Mouse (Mus musculus): ENCODE data around the gene Il22ra1.
"Not testable (repeated sequence)": the region's sequence is repeated elsewhere in the genome, so short reads cannot be mapped to it uniquely, and the experiment has no call there.

Gene Il22ra1

GRCm38 (mm10) chr4:135727817-135728216, at the start of gene Il22ra1:
Il22ra1 (plus strand) TSS chr4:135728172.
- CTCF ChIA-PET, result no interaction called here

GRCm38 (mm10) chr4:135679316-135679715, 48.7 kb upstream of the Il22ra1 start:
- CTCF ChIA-PET, result no interaction called here

GRCm38 (mm10) chr4:135681789-135682188, 46.2 kb upstream of the Il22ra1 start:
- CTCF ChIA-PET, result no interaction called here

- CTCF ChIA-PET, result no interaction called here
Observed at GRCm38 (mm10) chr4:135683553-135683952, 44.4 kb upstream of the Il22ra1 start.

- CTCF ChIA-PET, result no interaction called here
Observed at GRCm38 (mm10) chr4:135684731-135685130, 43.2 kb upstream of the Il22ra1 start.

- CTCF ChIA-PET, result interaction anchor here (0.7 kb wide), 1 partner anchor 12 kb away, joined by 3 read pairs; no protein-coding TSS in a partner anchor
Observed at GRCm38 (mm10) chr4:135685906-135686567, 41.9 kb upstream of the Il22ra1 start, which contains the start of gene Ifnlr1. Ifnlr1 (plus strand) TSS chr4:135686287.

GRCm38 (mm10) chr4:135686568-135686953, 41.4 kb upstream of the Il22ra1 start:
- CTCF ChIA-PET, result interaction anchor here (0.6 to 1.1 kb wide), 2 partner anchors 22 to 32 kb away, joined by 3 to 4 read pairs; no protein-coding TSS in a partner anchor

- CTCF ChIA-PET, result no interaction called here
Observed at GRCm38 (mm10) chr4:135689797-135690196, 38.2 kb upstream of the Il22ra1 start.

GRCm38 (mm10) chr4:135690241-135690640, 37.7 kb upstream of the Il22ra1 start:
- CTCF ChIA-PET, result no interaction called here

GRCm38 (mm10) chr4:135692916-135693315, 35.1 kb upstream of the Il22ra1 start:
- CTCF ChIA-PET, result no interaction called here

- CTCF ChIA-PET, result interaction anchor here (1.7 kb wide), 1 partner anchor 10 kb away, joined by 5 read pairs; no protein-coding TSS in a partner anchor
Observed at GRCm38 (mm10) chr4:135698498-135698897, 29.5 kb upstream of the Il22ra1 start.

- CTCF ChIA-PET, result no interaction called here
Observed at GRCm38 (mm10) chr4:135703497-135703896, 24.5 kb upstream of the Il22ra1 start.

- CTCF ChIA-PET, result no interaction called here
Observed at GRCm38 (mm10) chr4:135704016-135704415, 24.0 kb upstream of the Il22ra1 start.

GRCm38 (mm10) chr4:135706045-135706444, 21.9 kb upstream of the Il22ra1 start:
- CTCF ChIA-PET, result no interaction called here

- CTCF ChIA-PET, result interaction anchor here (0.6 to 1.4 kb wide), 3 partner anchors 10 to 134 kb away, joined by 3 to 5 read pairs (median 4); no protein-coding TSS in a partner anchor
Observed at GRCm38 (mm10) chr4:135709072-135709564, 18.9 kb upstream of the Il22ra1 start.

GRCm38 (mm10) chr4:135709621-135710020, 18.4 kb upstream of the Il22ra1 start:
- CTCF ChIA-PET, result interaction anchor here (0.7 to 1.4 kb wide), 2 partner anchors 10 to 43 kb away, joined by 5 to 11 read pairs; no protein-coding TSS in a partner anchor

GRCm38 (mm10) chr4:135710392-135710791, 17.6 kb upstream of the Il22ra1 start:
- CTCF ChIA-PET, result interaction anchor here (0.7 kb wide), 1 partner anchor 43 kb away, joined by 11 read pairs; no protein-coding TSS in a partner anchor

- CTCF ChIA-PET, result no interaction called here
Observed at GRCm38 (mm10) chr4:135714776-135715175, 13.2 kb upstream of the Il22ra1 start.

GRCm38 (mm10) chr4:135716438-135716837, 11.5 kb upstream of the Il22ra1 start:
- CTCF ChIA-PET, result not testable (repeated sequence)

- CTCF ChIA-PET, result no interaction called here
Observed at GRCm38 (mm10) chr4:135722540-135723290, 5.3 kb upstream of the Il22ra1 start.

GRCm38 (mm10) chr4:135726416-135726815, 1.6 kb upstream of the Il22ra1 start:
- CTCF ChIA-PET, result no interaction called here

GRCm38 (mm10) chr4:135730204-135730603, 2.2 kb downstream of the Il22ra1 start:
- CTCF ChIA-PET, result no interaction called here

- CTCF ChIA-PET, result no interaction called here
Observed at GRCm38 (mm10) chr4:135730951-135731350, 3.0 kb downstream of the Il22ra1 start.
